Mouse (Mus musculus): ENCODE results near the gene Tas1r1.
A peak's percentile ranks its signal among the peaks of the same experiment; 100 is the strongest.

The Tas1r1 gene

DNA sequence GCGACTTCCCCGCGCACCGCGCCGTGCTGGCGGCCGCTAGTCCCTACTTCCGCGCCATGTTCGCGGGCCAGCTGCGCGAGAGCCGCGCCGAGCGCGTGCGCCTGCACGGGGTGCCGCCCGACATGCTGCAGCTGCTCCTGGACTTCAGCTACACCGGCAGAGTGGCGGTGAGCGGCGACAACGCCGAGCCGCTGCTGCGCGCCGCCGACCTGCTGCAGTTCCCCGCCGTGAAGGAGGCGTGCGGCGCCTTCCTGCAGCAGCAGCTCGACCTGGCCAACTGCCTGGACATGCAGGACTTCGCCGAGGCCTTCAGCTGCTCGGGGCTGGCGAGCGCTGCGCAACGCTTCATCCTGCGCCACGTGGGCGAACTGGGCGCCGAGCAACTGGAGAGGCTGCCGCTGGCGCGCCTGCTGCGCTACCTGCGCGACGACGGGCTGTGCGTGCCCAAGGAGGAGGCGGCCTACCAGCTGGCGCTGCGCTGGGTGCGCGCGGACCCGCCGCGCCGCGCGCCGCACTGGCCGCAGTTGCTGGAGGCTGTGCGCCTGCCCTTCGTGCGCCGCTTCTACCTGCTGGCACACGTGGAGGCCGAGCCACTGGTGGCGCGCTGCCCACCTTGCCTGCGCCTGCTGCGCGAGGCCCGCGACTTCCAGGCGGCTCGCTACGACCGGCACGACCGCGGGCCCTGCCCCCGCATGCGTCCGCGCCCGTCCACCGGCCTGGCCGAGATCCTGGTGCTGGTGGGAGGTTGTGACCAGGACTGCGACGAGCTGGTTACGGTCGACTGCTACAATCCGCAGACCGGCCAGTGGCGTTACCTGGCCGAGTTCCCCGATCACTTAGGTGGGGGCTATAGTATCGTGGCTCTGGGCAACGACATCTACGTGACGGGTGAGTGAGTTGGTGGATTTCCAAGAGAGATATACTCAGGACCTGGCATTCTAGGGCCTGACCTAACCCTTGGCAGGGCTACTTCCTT lies 29.0 kb downstream of the Tas1r1 start:
- DNase-seq: peak; percentile 76

DNA sequence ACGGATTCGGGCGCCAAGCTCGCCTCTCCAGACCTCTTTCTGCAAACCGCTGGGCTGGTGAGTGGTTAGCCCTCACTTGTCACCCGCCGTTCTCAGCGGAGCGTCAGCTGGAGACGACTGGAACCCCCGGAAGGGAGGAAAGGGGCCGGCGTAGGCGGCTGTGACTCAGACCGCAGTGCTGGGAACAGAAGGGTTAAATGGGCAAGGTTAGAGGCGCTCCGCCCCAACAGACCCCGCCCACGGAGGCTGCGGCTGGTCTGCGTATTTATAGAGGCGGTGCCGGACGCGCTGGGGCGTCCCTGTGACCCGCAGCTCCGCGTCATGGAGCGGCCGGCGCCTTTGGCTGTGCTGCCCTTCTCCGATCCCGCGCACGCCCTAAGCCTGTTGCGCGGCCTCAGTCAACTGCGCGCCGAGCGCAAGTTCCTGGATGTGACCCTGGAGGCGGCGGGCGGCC lies 29.7 kb downstream of the Tas1r1 start, which contains the start of gene Klhl21:
TSS of gene Klhl21 (plus strand) at position 182 of the 454 bp plus-strand sequence.
- peak; percentile 88 for DNase-seq

DNA sequence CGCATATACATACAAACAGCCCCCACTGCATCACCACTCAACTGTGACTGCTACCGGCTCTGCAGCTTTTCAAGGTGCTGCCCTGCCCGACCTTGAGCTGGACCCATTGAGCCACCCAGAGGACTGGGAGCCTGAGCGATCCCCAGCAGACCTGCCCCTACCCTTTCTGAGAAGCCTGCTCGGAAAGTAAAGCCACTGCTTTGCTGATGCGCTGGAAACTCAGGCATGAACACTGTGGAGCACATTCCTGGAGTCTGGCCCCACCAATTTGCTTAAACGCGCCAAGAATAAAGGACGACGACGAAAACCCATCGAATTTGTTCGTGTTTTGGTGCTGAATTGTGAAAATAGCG lies 30.2 kb downstream of the Tas1r1 start:
- DNase-seq: no peak

DNA sequence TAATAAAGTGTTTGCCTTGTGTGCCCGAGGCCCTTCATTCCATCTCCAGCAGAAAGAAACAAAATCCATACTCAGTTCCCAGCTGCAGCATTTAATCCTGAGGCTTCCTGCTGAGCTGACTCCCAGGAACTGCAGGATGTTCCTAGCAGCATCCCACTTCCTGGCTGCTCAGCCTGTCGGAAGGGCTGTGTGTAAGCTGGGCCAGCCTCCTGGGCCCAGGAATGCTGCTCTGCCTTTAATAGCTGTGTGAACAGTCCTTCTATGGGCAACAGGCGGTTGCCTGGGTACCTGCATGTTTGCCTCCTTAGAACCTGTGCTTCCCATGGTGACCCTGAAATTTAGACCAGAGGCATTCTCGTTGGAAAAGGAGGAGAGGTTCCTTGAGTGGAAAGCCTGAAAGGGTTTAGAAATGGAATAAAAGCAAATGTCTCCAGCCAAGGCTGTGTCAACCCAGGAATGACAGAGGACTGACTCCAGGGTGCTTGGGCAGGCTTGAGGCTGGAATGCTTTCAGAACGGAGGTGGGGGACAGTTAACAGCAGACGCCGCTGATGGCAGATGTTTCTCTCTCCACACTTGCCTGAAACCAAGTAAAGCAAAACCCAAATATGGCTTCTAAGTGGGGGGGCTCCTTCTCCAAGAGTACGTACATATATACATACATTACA lies 30.8 kb downstream of the Tas1r1 start:
- DNase-seq: no peak

DNA sequence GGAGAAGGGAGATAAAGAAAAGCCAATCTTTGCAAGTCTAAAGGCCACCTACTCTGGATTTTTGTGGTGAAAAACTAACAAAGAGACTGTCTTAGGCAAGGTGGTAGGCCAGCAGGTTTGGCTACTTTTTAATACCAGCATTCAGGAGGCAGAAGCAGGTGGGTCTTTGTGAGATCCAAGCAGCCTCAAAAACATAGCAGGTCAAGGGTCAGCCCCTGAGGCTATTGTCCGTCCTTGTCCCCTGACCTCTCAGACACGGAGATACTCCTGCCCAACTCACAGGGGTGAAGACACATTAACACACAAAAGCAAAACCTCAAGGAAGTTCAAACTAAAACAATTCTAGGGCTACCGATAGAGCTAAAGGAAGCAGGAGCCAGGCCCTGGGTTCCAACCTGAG lies 31.6 kb downstream of the Tas1r1 start:
- DNase-seq: no peak

DNA sequence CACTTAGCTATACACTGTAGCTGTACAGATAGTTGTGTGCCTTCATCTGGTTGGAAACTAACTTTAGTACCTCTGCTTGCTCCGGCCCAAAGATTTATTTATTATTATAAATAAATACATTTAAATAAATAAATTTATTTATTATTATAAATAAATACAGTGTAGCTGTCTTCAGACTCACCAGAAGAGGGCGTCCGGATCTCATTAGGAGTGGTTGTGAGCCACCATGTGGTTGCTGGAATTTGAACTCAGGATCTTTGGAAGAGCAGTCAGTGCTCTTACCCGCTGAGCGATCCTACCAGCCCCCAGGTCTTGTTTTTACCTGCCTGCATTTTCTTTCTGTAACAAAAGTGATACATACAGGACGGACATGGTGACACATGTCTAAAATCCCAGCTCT lies 32.2 kb downstream of the Tas1r1 start:
- no peak for DNase-seq

DNA sequence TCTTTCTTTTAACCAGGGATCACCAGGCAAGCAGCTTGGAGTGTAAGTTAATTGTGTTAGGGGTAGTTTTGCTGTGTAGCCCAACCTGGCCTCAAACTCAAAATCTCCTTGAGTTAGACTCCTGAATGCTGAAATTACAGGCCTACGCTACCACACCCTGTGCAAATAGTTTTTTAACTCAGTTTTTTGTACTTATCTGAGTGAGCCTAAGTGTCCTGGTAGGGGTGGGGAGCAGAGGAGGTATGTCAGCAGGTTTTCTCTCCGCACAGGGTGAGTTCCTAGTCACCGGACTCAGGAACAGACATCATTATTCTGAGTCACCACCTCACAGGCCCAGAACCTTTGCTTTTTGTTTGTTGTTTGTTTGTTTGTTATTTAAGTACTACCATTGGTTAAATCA lies 36.3 kb downstream of the Tas1r1 start:
- no peak for DNase-seq

DNA sequence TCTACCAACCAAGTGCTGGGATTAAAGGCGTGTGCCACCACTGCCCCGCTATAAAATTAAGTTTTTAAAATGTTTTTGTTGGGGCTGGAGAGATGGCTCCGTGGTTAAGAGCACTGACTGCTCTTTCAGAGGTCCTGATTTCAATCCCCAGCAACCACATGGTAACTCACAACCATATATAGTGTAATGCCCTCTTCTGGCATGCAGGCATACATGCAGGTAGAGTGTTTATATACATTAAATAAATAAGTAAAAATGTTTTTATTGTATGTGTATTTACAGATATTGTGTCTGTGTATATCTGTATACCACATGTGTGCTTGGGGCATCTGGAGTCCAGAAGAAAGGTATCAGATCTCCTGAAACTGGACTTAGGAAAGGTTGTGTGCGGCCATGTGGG lies 37.0 kb downstream of the Tas1r1 start:
- DNase-seq: no peak

DNA sequence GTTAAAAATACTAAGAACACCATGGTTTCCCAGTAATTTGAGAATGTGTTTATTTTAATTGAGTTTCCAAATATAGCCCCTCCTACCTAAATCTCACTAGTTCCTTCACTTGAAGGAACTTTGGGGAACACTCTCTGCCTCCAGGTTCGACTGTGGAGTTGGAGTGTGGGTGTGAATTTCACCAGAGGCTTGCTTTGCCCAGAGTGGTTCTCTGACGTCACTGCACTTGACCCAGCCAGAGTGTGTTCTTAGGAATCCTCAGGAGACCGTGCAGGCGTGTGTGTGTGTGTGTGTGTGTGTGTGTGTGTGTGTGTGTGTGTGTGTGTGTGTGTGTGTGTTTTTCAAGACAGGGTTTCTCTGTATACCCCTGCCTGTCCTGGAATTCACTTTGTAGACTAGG lies 37.5 kb downstream of the Tas1r1 start:
- no peak for DNase-seq

DNA sequence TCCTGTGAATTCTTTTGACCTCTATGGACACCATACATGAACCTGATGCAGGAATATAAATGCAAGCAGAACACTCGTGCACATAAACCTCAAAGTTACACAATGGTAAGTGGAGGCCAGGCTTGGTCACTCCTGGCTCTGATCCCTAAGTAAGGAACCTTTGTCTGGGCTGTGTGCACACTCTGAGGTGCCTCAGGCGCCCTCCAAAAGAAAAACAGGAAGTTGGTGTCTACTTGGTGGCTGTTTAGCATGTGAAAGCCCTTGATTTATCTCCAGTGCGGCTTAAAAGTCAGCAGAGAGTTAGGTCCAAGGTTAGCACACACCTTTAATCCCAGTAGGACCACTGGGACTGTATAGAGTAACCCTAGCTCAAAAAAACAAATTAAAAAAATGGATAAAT lies 38.9 kb downstream of the Tas1r1 start:
- no peak for DNase-seq

DNA sequence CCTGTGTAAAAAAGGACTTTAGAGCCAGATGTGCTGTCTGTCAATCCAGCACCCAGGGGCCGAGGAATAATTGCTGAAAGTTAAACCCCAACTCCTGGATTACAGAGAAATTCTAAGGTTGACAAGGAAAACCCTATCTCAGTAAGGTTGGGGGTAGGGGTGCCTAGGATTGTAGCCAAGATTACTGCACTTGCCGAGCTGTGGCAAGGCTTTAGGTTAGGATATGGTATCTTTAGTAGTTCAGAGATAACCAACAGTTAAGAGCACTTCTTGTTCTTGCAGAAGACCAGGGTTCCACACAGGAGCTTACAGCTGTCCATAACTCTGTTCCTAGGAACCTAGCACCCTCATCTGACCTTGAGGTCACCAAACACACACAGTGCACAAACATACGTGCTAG lies 40.7 kb downstream of the Tas1r1 start:
- DNase-seq: peak; percentile 5

DNA sequence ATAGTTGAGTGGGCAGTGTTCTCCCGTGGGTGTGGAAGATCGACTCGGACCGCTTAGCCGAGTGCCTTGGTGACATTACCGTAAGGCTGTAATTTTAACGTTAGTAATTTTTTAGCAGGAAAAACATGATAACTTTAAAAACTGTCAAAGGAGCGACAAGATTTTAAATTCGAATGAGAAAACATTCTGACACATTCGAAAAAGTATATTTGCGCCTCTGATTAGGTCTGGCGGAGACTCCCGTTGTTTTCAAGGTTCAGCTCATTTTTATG lies 41.5 kb downstream of the Tas1r1 start:
- no peak for DNase-seq

DNA sequence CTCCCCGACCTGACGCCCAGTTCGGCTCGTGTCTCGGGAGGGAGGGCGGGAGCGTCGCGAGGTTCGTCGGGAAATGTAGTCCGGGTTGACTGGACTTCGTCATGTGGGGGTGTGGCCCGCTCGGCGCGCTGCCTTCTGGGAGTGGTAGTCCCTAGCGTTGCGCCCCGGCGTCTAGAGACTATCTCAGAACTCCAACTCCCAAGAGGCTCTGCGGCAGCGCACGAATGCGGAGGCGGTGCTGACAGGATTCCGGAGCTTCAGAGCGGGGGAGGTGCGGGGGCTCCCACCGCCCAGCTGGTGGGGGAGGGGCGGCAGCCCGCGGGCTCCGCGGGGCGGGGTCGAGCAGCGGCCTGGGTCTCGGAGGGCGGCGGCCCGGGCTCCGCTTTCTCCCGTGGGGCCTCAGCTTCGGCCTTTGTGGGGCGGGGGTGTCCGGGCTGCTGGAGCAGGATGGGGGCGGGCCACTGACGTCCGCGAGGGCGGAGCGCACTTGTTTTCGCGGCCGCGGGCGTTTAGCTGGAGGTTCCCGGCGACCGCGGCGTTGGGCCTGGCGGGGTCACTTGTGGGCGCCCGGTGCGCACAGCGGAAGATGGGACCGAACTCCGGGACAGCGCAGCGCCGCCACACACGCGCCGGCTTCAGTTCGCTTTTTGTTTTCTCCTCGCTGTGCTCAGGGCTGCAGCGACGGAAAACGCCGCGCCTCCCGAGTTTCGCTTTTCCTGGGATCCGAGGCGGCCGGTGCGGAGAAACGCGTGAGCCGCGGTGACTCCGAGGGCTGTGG lies 42.0 kb downstream of the Tas1r1 start, which contains the start of gene Phf13:
TSS of gene Phf13 (minus strand) at position 86 of the 778 bp plus-strand sequence.
- peak; percentile 99 for DNase-seq

DNA sequence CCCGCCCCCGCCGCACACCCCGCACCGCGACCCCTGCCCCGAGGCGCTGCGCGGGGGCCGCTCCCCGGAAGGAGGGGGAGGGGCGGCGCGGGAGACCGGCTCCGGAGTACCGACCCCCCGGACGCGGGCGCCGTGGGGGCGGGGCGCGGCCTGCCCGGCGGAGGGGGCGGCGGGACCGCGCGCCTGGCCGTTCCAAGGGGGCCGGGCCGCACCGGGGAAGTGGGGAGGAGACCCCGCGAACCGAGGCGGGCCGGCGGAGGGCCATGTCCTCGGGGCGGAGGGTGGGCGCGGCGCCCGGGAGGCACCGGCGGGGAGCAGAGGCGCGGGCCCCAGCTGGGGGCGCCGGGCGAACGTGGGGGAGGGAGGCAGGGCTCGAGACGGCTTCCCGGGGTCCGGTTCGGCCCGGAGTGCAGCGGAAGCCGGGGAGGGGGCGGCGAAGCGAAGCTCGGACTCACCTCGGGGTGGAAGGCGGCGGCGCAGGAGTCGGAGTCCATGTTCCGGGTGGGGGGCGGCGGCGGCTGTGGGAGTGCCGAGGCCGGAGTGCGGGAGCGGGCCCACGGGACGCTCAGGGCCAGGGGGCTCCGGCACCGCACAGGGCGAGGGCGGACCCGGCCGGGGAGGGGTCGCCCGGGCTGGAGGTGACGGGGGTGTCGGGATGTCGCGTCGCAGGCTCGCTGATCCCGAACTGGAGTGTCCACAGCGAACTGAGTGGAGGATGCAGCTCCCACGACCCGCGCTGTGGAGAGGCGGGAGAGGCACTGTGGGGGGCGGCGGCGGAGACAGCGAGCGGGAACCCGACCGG lies 42.8 kb downstream of the Tas1r1 start:
- peak; percentile 78 for DNase-seq

DNA sequence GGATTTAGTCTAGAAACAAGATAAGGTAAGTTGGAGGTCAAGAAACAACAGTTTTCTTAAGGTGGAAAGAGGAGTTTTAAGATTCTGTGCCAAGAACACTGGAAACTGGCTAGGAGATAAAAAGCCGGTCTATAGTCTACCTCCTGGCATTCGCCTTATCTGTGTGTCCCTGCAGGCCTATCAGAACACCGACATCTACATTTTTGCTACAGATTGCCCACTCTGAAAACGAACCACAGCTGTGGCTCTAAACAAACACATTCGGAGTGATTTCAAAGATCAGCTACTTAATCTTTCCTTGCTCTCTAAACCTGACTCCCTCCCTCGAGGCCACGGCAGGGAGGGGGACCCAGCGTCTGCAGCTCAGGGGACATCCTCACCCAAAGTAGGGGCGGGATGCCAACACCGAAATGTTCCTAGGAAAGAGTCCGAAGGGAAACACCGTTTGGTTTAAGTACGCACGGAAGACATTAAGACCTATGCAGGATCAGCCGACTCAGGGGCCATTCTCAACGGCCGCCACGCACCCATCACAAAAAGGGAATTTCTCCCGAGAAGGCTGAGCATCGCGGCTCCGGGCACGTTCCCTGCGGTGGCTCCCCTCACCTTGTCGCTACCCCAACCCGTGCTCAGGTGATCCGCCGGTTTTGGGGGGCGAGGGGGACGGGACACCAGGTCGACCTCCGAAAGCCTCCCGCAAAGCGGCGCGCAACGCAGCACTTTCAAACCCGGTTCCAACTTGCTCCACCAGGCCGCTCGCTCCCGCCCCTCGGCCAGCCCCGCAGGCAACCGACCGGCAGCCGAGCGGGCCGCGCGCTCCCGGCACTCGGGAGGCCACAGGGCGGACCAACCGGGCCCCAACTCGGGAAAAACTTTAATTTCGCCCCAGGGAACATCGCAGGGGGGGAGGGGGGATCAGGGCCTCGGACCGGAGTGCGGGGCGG lies 43.9 kb downstream of the Tas1r1 start:
- peak; percentile 62 for DNase-seq

DNA sequence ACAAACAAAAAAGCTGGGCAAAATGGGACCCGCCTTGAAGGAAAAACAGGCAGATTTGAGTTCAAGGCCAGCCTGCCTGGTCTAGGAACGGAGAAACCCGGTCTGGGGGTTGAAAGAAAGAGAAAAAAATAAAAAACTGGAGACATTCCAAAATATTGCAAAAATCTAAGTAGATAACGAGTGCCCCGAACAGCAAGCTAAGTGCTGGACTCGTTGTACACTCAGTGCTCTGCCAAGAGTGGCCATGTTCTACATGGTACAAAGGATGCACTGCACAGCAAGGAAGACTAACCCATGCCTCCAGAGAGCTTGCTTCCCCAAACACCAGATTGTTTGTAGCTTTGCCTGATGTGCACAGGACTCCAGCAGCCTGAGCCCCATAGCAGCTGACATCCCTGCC lies 45.3 kb downstream of the Tas1r1 start:
- no peak for DNase-seq

DNA sequence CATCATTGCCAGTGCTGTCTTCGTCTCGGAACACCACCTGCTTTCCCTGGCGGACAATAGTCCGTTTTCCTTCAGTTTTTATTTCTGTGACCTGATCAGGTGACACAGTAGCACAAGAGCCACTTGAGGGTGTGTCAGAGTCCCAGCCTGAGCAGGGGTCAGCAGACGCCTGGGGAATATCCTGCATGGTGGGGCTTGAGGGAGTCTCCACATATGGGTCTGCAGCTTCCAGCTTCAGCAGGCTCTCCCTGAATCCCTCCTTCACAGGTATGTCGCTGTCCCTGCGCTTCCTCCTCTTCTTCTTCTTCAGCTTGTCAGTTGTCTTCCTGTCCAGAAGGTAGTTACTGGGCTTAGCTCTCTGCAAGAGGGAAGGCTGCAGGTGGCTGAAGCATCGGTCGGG lies 46.3 kb downstream of the Tas1r1 start:
- DNase-seq: no peak

DNA sequence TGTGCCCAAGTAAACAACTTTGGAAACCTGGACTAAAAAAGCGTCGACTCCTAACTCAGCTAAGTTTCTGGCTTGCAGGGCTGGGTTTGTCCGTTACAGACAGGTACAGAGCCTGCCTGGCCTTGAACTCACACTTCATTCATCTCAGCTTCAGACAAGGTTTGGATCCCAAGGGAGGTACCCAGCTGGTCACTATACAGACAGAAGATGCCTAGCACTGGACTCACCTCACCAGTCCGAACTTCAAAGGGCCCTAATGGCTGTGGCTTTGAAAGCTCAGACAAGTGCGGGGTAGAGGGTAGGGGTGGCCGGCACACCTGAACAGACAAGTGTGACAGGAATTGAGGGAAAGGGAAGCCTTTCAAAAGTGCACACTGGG lies 49.3 kb downstream of the Tas1r1 start:
- no peak for DNase-seq

DNA sequence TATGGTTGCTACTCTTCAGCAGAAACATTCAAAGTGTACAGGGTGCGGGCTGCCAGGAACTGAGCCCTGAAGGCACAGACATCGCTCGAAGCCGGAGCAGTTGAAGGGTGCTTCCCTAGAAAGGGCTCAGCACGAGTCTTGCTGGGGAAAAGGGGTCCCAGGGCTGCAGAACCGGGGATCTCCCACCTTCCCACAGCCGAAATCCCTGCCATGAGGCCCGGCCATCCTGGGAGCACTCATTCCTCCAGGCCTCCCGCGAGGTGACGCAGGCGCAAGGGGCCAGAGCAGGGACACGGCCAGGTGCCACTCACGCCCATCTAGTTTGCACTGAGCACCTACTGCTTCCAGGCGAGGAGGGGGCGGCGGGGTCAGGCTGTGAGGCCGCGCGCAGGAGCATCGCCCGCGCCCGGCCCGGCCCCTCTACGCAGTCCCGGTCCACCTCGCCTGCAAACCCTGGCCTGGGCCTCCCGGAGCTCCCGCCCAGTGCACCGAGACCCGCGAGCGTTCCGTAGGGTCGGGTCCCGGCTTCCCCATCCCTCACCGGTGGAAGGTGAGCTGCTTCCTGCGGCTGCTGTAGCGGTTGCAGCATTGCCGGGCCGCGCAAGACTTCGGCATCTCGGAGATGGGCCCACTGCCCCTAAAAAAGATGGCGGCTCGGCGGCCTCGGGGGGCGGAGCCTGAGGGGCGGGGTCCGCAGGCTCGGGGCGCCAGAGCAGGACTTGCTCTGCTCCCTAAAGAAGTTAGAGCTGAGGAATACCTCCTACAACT lies 49.8 kb downstream of the Tas1r1 start, which contains the start of gene Thap3:
TSS of gene Thap3 (minus strand) at position 656 of the 768 bp plus-strand sequence.
- DNase-seq: peak; percentile 93

DNA sequence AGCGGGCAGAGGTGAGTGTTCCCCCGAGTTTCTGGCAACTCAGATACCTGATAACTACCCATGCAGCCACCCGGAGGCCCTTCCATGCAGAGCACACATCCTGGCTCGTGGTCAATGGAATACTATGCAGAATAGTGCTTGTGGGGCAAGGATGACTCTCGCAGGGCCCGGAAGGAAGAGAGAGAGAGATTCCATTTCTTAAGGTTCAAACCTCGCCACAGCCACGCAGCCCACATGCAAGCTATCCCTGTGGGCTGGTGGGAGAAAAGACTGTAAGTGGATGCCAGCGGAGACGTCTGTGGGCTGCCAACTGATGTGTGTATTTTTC lies 50.4 kb downstream of the Tas1r1 start:
- no peak for DNase-seq

DNA sequence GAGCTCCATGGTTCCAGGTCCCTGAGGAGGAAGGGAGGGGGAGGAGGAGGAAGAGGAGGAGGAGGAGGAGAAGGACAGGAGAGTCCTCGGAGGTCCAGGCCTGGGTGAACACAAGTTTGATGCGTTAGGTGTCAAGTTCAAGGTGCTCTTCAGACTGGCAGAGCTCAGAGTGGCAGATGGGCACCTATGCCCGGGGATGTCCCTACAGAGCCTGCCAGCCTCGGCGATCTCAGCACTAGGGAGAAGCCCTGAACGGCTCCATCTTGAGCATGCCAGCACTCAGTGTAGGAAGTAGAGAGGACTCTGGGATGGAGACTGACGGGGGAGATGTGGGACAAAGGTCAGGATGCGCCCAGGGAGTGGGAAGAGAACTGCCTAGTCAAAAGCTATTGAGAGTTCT lies 51.7 kb downstream of the Tas1r1 start:
- no peak for DNase-seq

Data from thymus, postnatal 4 days (tissue).